Mouse (Mus musculus) MEL (cell line): ENCODE data around the gene Wdr61. TPM values are rescaled to one million over a fixed set of nuclear protein-coding genes. Genes with fewer than 3 reads are reported as not detected.

Source experiments
- DNase-seq: peaks from one replicate; pipeline ENCODE4 v3.0.0; 2011; ENCODE audit warnings: low read depth, low spot score
- H3K27ac ChIP-seq: 2 replicates; pipeline ENCODE4 v1.5.1; 2012; ENCODE audit warnings: low read depth, mild to moderate bottlenecking, control low read depth, low read length, moderate library complexity; ENCODE audit not compliant: control insufficient read depth
- H3K27me3 ChIP-seq, 2 experiments: fragments of 150-350 bp in 1 of 2; sonication (generic) in 1 of 2; 2 replicates each; pipeline ENCODE4 v1.6.1; 2012; ENCODE audit warnings: low read length in 2 of 2, mild to moderate bottlenecking in 2 of 2, improper control_type of control experiment in 1 of 2, moderate library complexity in 1 of 2; ENCODE audit not compliant: insufficient read depth in 2 of 2, control insufficient read depth in 1 of 2
- H3K36me3 ChIP-seq, 2 experiments: 2 replicates each; pipeline ENCODE4 v1.6.1; 2012 to 2014; ENCODE audit warnings: low read length in 2 of 2, improper control_type of control experiment in 1 of 2, inconsistent platforms in 1 of 2, mild to moderate bottlenecking in 1 of 2; ENCODE audit not compliant: insufficient read depth in 2 of 2, control insufficient read depth in 1 of 2
- H3K4me1 ChIP-seq, 2 experiments: fragments of 150-350 bp in 1 of 2; sonication (generic) in 1 of 2; 2 replicates each; pipeline ENCODE4 v1.6.1; 2012; ENCODE audit warnings: low read length in 2 of 2, improper control_type of control experiment in 1 of 2, mild to moderate bottlenecking in 1 of 2; ENCODE audit not compliant: insufficient read depth in 2 of 2, control insufficient read depth in 1 of 2
- H3K4me3 ChIP-seq, 2 experiments: fragments of 150-350 bp in 1 of 2; sonication (generic) in 1 of 2; 2 replicates each; pipeline ENCODE4 v1.5.1; 2012; ENCODE audit warnings: low read depth in 2 of 2, low read length in 2 of 2, mild to moderate bottlenecking in 2 of 2, moderate library complexity in 2 of 2, control low read depth in 1 of 2, improper control_type of control experiment in 1 of 2; ENCODE audit not compliant: control insufficient read depth in 1 of 2, insufficient read depth in 1 of 2
- H3K79me2 ChIP-seq: 2 replicates; pipeline ENCODE4 v1.6.1; 2012; ENCODE audit warnings: mild to moderate bottlenecking, low read length, moderate library complexity; ENCODE audit not compliant: control insufficient read depth, poor library complexity, insufficient read depth
- H3K9ac ChIP-seq: 2 replicates; pipeline ENCODE4 v1.6.1; 2012; ENCODE audit warnings: low read depth, mild to moderate bottlenecking, control low read depth, low read length, moderate library complexity; ENCODE audit not compliant: control insufficient read depth, poor library complexity, severe bottlenecking
- H3K9me3 ChIP-seq: fragments of 150-350 bp; sonication (generic); replicated peaks from 2 replicates; pipeline ENCODE4 v1.6.1; 2012; ENCODE audit warnings: mild to moderate bottlenecking, low read length, improper control_type of control experiment, moderate library complexity; ENCODE audit not compliant: insufficient read depth
- BHLHE40 ChIP-seq: IDR thresholded peaks from 2 replicates; pipeline ENCODE4 v1.6.1; 2012; ENCODE audit warnings: low read depth, mild to moderate bottlenecking, inconsistent platforms, low read length, improper control_type of control experiment, borderline replicate concordance
- CHD1 ChIP-seq: IDR thresholded peaks from 2 replicates; pipeline ENCODE4 v1.6.1; 2012; ENCODE audit warnings: low read depth, mild to moderate bottlenecking, inconsistent platforms, low read length, improper control_type of control experiment
- CTCF ChIP-seq, 3 experiments: IDR thresholded peaks in 2 of 3; conservative IDR thresholded peaks in 1 of 3; 2 replicates each; pipeline ENCODE4 v1.5.1; 2011 to 2012; ENCODE audit warnings: low read length in 3 of 3, low read depth in 2 of 3, mild to moderate bottlenecking in 2 of 3, improper control_type of control experiment in 1 of 3, inconsistent platforms in 1 of 3, mixed read lengths in 1 of 3, moderate library complexity in 1 of 3; ENCODE audit not compliant: control insufficient read depth in 1 of 3, insufficient read depth in 1 of 3, poor library complexity in 1 of 3, severe bottlenecking in 1 of 3
- ELF1 ChIP-seq: IDR thresholded peaks from 2 replicates; pipeline ENCODE4 v1.6.1; 2014; ENCODE audit warnings: low read depth, mild to moderate bottlenecking, inconsistent platforms, low read length, improper control_type of control experiment, moderate library complexity
- GATA1 ChIP-seq: IDR thresholded peaks from 2 replicates; pipeline ENCODE4 v1.6.1; 2011; ENCODE audit warnings: low read depth, low read length, improper control_type of control experiment
- HCFC1 ChIP-seq: IDR thresholded peaks from 2 replicates; pipeline ENCODE4 v1.6.1; 2012; ENCODE audit warnings: low read depth, mild to moderate bottlenecking, inconsistent platforms, low read length, improper control_type of control experiment, moderate library complexity
- JUND ChIP-seq: IDR thresholded peaks from 2 replicates; pipeline ENCODE4 v1.6.1; 2011; ENCODE audit warnings: low read depth, mild to moderate bottlenecking, improper control_type of control experiment, low read length
- KAT2A ChIP-seq: conservative IDR thresholded peaks from 2 replicates; pipeline ENCODE4 v1.6.1; 2012; ENCODE audit warnings: low read depth, low read length, improper control_type of control experiment, inconsistent platforms
- MAFK ChIP-seq: IDR thresholded peaks from 2 replicates; pipeline ENCODE4 v1.6.1; 2011; ENCODE audit warnings: low read depth, mild to moderate bottlenecking, low read length, improper control_type of control experiment, borderline replicate concordance
- MAX ChIP-seq: IDR thresholded peaks from 2 replicates; pipeline ENCODE4 v1.6.1; 2011; ENCODE audit warnings: low read length, improper control_type of control experiment
- MEF2A ChIP-seq: IDR thresholded peaks from 2 replicates; pipeline ENCODE4 v1.6.1; 2014; ENCODE audit warnings: low read depth, mild to moderate bottlenecking, inconsistent platforms, low read length, improper control_type of control experiment; ENCODE audit not compliant: poor library complexity, insufficient replicate concordance, severe bottlenecking; ENCODE audit errors: extremely low read depth
- MXI1 ChIP-seq: IDR thresholded peaks from 2 replicates; pipeline ENCODE4 v1.6.1; 2011; ENCODE audit warnings: mild to moderate bottlenecking, low read depth, low read length, improper control_type of control experiment
- MYC ChIP-seq: IDR thresholded peaks from 2 replicates; pipeline ENCODE4 v1.6.1; 2011; ENCODE audit warnings: low read depth, mild to moderate bottlenecking, low read length, improper control_type of control experiment, moderate library complexity
- POLR2A ChIP-seq, 2 experiments: IDR thresholded peaks; 2 replicates each; pipeline ENCODE4 v1.6.1; 2011 to 2012; ENCODE audit warnings: low read length in 2 of 2, mild to moderate bottlenecking in 2 of 2, control low read depth in 1 of 2, improper control_type of control experiment in 1 of 2, low read depth in 1 of 2, moderate library complexity in 1 of 2; ENCODE audit not compliant: control insufficient read depth in 1 of 2, insufficient read depth in 1 of 2, poor library complexity in 1 of 2
- POLR2AphosphoS2 ChIP-seq: IDR thresholded peaks from 2 replicates; pipeline ENCODE4 v1.6.1; 2011; ENCODE audit warnings: low read length, improper control_type of control experiment
- POLR2AphosphoS5 ChIP-seq: IDR thresholded peaks from 2 replicates; pipeline ENCODE4 v1.6.1; 2012; ENCODE audit warnings: low read depth, borderline replicate concordance, mild to moderate bottlenecking, inconsistent platforms, low read length, moderate library complexity, mixed read lengths
- RAD21 ChIP-seq: IDR thresholded peaks from 2 replicates; pipeline ENCODE4 v1.6.1; 2011; ENCODE audit warnings: mild to moderate bottlenecking, low read depth, low read length, improper control_type of control experiment
- RCOR1 ChIP-seq: IDR thresholded peaks from 2 replicates; pipeline ENCODE4 v1.6.1; 2012; ENCODE audit warnings: low read depth, mild to moderate bottlenecking, inconsistent platforms, low read length, improper control_type of control experiment
- SIN3A ChIP-seq: IDR thresholded peaks from 2 replicates; pipeline ENCODE4 v1.6.1; 2012; ENCODE audit warnings: low read length, improper control_type of control experiment, inconsistent platforms
- SMC3 ChIP-seq: IDR thresholded peaks from 2 replicates; pipeline ENCODE4 v1.6.1; 2011; ENCODE audit warnings: low read depth, low read length, improper control_type of control experiment
- TAL1 ChIP-seq: IDR thresholded peaks from 2 replicates; pipeline ENCODE4 v1.6.1; 2012; ENCODE audit warnings: mild to moderate bottlenecking, inconsistent platforms, low read length, moderate library complexity, mixed read lengths
- TBP ChIP-seq: IDR thresholded peaks from 2 replicates; pipeline ENCODE4 v1.8.0; 2011; ENCODE audit warnings: low read depth, low read length, improper control_type of control experiment
- UBTF ChIP-seq: IDR thresholded peaks from 2 replicates; pipeline ENCODE4 v1.6.1; 2012; ENCODE audit warnings: low read depth, mild to moderate bottlenecking, inconsistent platforms, low read length, improper control_type of control experiment, moderate library complexity, borderline replicate concordance; ENCODE audit not compliant: insufficient read depth
- USF1 ChIP-seq: IDR thresholded peaks from 2 replicates; pipeline ENCODE4 v1.6.1; 2014; ENCODE audit warnings: low read depth, mild to moderate bottlenecking, inconsistent platforms, low read length, improper control_type of control experiment, moderate library complexity
- USF2 ChIP-seq, 2 experiments: IDR thresholded peaks; 2 replicates each; pipeline ENCODE4 v1.6.1; 2011 to 2012; ENCODE audit warnings: improper control_type of control experiment in 2 of 2, low read length in 2 of 2, borderline replicate concordance in 1 of 2, inconsistent platforms in 1 of 2, low read depth in 1 of 2, mild to moderate bottlenecking in 1 of 2; ENCODE audit not compliant: insufficient read depth in 1 of 2
- ZC3H11A ChIP-seq: IDR thresholded peaks from 2 replicates; pipeline ENCODE4 v1.6.1; 2012; ENCODE audit warnings: low read depth, mild to moderate bottlenecking, inconsistent platforms, low read length, improper control_type of control experiment
- ZKSCAN1 ChIP-seq: IDR thresholded peaks from 2 replicates; pipeline ENCODE4 v1.6.1; 2012; ENCODE audit warnings: low read depth, mild to moderate bottlenecking, inconsistent platforms, low read length, improper control_type of control experiment, moderate library complexity
- ZMIZ1 ChIP-seq: IDR thresholded peaks from 2 replicates; pipeline ENCODE4 v1.6.1; 2012; ENCODE audit warnings: low read depth, mild to moderate bottlenecking, inconsistent platforms, low read length, improper control_type of control experiment, moderate library complexity
- ZNF384 ChIP-seq: IDR thresholded peaks from 2 replicates; pipeline ENCODE4 v1.6.1; 2012; ENCODE audit warnings: low read depth, mild to moderate bottlenecking, inconsistent platforms, low read length, improper control_type of control experiment
- polyA plus RNA-seq, 2 experiments: library from polyadenylated mRNA; stranded (reverse) in 1 of 2; unstranded in 1 of 2; fragments of >175 nt in 1 of 2; fragments of >200 nt in 1 of 2; gene quantifications; 2 replicates each; pipeline versions ENCODE4 v1.2.1 to v1.2.4; 2012; ENCODE audit warnings: low replicate concordance in 2 of 2, low read depth in 1 of 2; ENCODE audit not compliant: insufficient read length in 2 of 2, insufficient read depth in 1 of 2, missing spikeins in 1 of 2
- total RNA-seq: library from RNA; depleted of rRNA; stranded (reverse); fragments of 300-350 nt; gene quantifications from 2 replicates; pipeline ENCODE4 v1.2.3, GENCODE M21; 2012

Wdr61 gene
- total and polyA plus RNA-seq, 3 experiments = 182 to 217 TPM; not detected in 1

GRCm38 (mm10) chr9:54738376-54738775 lies 4.1 kb upstream of the Wdr61 start:
- peak; percentile 47 for DNase-seq
- TF ChIP-seq RCOR1 (no peak), SMC3 (peak; percentile 52), RAD21 (peak; percentile 63), CTCF (IDR thresholded peaks at IDR 0.05 in 2 of 3, conservative IDR thresholded peaks at IDR 0.05 in 1 of 3; ENCODE audit: control insufficient read depth in 1 of 3, insufficient read depth in 1 of 3, low read depth in 2 of 3, low read length in 3 of 3, poor library complexity in 1 of 3, severe bottlenecking in 1 of 3) (peak; percentile 31 to 68 (median 65); a peak in 4 of 6 replicates), ZC3H11A (no peak), ELF1 (no peak), ZMIZ1 (no peak), MXI1 (no peak)

GRCm38 (mm10) chr9:54736284-54736701 lies 2.0 kb upstream of the Wdr61 start:
- H3K9ac ChIP-seq = peak overlapping the region; percentile 75
- peak overlapping the region; percentile 44 for H3K27ac ChIP-seq
- peak; percentile 94 for DNase-seq
- no peaks in the 10 kb centered on the region; a peak in 1 of 4 replicates for H3K27me3 ChIP-seq
- H3K79me2 ChIP-seq = peaks cover 28% of the 10 kb centered on the region
- peak overlapping the region; percentile 60 to 72 for H3K4me3 ChIP-seq
- peaks cover 0 to 13% of the 10 kb centered on the region in 2 experiments for H3K4me1 ChIP-seq
- no peaks in the 10 kb centered on the region for H3K9me3 ChIP-seq
- peaks cover 0 to 18% of the 10 kb centered on the region in 2 experiments; a peak in 3 of 4 replicates for H3K36me3 ChIP-seq
- no peak for TF ChIP-seq TAL1
- peak; percentile 83 for TF ChIP-seq MYC
- TF ChIP-seq RCOR1 = no peak
- TF ChIP-seq CTCF (IDR thresholded peaks at IDR 0.05 in 2 of 3, conservative IDR thresholded peaks at IDR 0.05 in 1 of 3; ENCODE audit: control insufficient read depth in 1 of 3, insufficient read depth in 1 of 3, low read depth in 2 of 3, low read length in 3 of 3, poor library complexity in 1 of 3, severe bottlenecking in 1 of 3) = peak; percentile 79 to 85 (median 85)
- TF ChIP-seq TBP = 0 out of 2 replicates have a peak, but pooled peaks have one; percentile 8
- no peak for TF ChIP-seq POLR2AphosphoS2
- TF ChIP-seq JUND = no peak
- no peak for TF ChIP-seq ELF1
- TF ChIP-seq USF2 (IDR thresholded peaks at IDR 0.05; ENCODE audit: borderline replicate concordance in 1 of 2, insufficient read depth in 1 of 2, low read depth in 1 of 2, low read length in 2 of 2) = peak in 1 of 2 experiments; percentile 50; a peak in 1 of 4 replicates
- peak; percentile 33 for TF ChIP-seq ZC3H11A
- TF ChIP-seq RAD21 = peak; percentile 71
- no peak for TF ChIP-seq ZNF384
- TF ChIP-seq CHD1 = no peak
- TF ChIP-seq UBTF = no peak
- no peak for TF ChIP-seq KAT2A
- no peak for TF ChIP-seq ZKSCAN1
- no peak for TF ChIP-seq MEF2A
- no peak for TF ChIP-seq GATA1
- TF ChIP-seq MAFK = no peak
- TF ChIP-seq SIN3A = no peak; the same call in none of the 2 replicates
- peak; percentile 86 for TF ChIP-seq USF1
- no peak for TF ChIP-seq HCFC1
- TF ChIP-seq BHLHE40 = peak; percentile 67; the same call in 1 of the 2 replicates
- no peak for TF ChIP-seq POLR2AphosphoS5
- peak in 1 of 2 experiments; percentile 47; a peak in 1 of 4 replicates for TF ChIP-seq POLR2A (IDR thresholded peaks at IDR 0.05; ENCODE audit: control insufficient read depth in 1 of 2, insufficient read depth in 1 of 2, low read depth in 1 of 2, low read length in 2 of 2, poor library complexity in 1 of 2)
- peak; percentile 85 for TF ChIP-seq MAX

More at GRCm38 (mm10) chr9:54738376-54738775, 4.1 kb upstream of the Wdr61 start:
- Histone ChIP-seq H3K4me3 (no peak overlapping the region), H3K9ac (no peak overlapping the region), H3K36me3 (peaks cover 0 to 8% of the 10 kb centered on the region in 2 experiments; a peak in 2 of 4 replicates), H3K9me3 (no peaks in the 10 kb centered on the region), H3K79me2 (peaks cover 10% of the 10 kb centered on the region), H3K27me3 (no peaks in the 10 kb centered on the region; a peak in 1 of 4 replicates), H3K27ac (no peak overlapping the region), H3K4me1 (peaks cover 0 to 6% of the 10 kb centered on the region in 2 experiments; a peak in 1 of 4 replicates)
